Mouse (Mus musculus) brown adipose tissue, adult 24 weeks (tissue): ENCODE measurements around the gene Gpsm1. TPM values are rescaled to one million over a fixed set of nuclear protein-coding genes. Genes with fewer than 3 reads are reported as not detected.

Source experiments
- H3K27ac ChIP-seq: fragments of 200-500 bp; replicated peaks from 2 replicates; pipeline ENCODE4 v1.5.1; 2012; ENCODE audit warnings: low read depth, mild to moderate bottlenecking, low read length
- H3K4me1 ChIP-seq: fragments of 200-500 bp; 2 replicates; pipeline ENCODE4 v1.6.1; 2012; ENCODE audit warnings: low read length, mixed read lengths; ENCODE audit not compliant: control insufficient read depth, insufficient read depth, insufficient read length
- H3K4me3 ChIP-seq: fragments of 200-500 bp; 2 replicates; pipeline ENCODE4 v1.5.1; 2012; ENCODE audit warnings: low read depth, mild to moderate bottlenecking, low read length, moderate library complexity; ENCODE audit not compliant: insufficient read depth
- polyA plus RNA-seq: library from polyadenylated mRNA; stranded (reverse); fragments of >200 nt; gene quantifications from 2 replicates; pipeline ENCODE4 v1.2.4, GENCODE M21; 2012; ENCODE audit not compliant: missing spikeins, insufficient read depth, insufficient read length

Gpsm1 gene
- polyA plus RNA-seq, 1 experiment = 0.91 TPM

DNA sequence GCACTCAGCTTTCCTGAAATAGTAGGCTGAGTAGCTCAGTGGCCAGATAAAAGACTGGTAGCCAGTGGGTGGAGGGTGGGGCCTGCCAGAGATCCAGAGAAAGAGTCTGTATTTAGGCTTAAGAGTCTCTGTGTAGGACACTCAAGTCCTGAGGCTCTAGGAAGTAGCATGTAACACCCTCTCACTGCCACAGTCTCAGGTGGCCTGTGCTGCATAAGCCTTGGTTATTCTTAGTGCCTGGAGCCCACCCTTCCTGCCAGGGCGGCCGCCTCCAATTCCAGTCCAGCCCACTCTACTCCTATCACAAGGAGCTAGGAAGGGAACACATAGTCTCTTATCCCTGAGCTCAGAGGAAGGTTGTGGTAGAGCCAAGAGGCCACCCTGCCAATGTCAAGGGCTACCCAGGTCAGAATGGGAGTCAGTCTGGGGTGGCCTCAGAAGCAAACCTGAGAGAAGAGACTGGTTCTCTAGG lies 26.2 kb downstream of the Gpsm1 start:
- Histone ChIP-seq H3K4me3 (no peak overlapping the region), H3K4me1 (no peaks in the 10 kb centered on the region; the same call in 1 of the 2 replicates), H3K27ac (no peak overlapping the region)

DNA sequence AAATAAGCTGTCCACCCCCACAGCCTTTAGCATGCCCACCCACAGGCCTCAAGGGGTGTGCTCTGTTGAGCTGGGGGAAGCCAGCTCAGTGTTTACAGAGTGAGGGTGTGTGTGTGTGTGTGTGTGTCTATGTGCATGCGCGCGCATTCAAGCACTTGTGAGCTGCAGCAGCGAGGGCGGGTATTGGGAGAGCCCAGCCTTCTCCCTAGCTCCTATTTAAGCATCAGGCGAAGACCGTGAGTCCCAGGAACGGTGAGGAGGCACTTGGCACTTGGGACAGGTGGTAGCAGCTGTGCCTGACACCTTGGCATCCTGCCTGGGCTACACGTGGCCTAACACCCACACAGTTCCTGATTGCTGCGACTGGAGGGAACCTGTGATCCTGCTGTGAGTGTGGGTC lies 26.7 kb downstream of the Gpsm1 start:
- H3K4me3 ChIP-seq = no peak overlapping the region
- peaks cover 4% of the 10 kb centered on the region; the same call in 1 of the 2 replicates for H3K4me1 ChIP-seq
- no peak overlapping the region for H3K27ac ChIP-seq

- H3K4me3 ChIP-seq = no peak overlapping the region
- peaks cover 4% of the 10 kb centered on the region; the same call in 1 of the 2 replicates for H3K4me1 ChIP-seq
- no peak overlapping the region for H3K27ac ChIP-seq
Observed at GRCm38 (mm10) chr2:26342609-26343490, 27.5 kb downstream of the Gpsm1 start.

- Histone ChIP-seq H3K4me3 (no peak overlapping the region), H3K4me1 (peaks cover 14% of the 10 kb centered on the region), H3K27ac (no peak overlapping the region)
Observed at GRCm38 (mm10) chr2:26348241-26348640, 32.9 kb downstream of the Gpsm1 start.

GRCm38 (mm10) chr2:26351358-26352290 lies 36.3 kb downstream of the Gpsm1 start, which contains the start of gene Dnlz:
Dnlz (minus strand) TSS chr2:26352110.
- Histone ChIP-seq H3K27ac (peak within 1 kb of the TSS; percentile 58), H3K4me1 (peaks cover 14% of the 10 kb centered on the region), H3K4me3 (peak within 1 kb of the TSS; percentile 96)

DNA sequence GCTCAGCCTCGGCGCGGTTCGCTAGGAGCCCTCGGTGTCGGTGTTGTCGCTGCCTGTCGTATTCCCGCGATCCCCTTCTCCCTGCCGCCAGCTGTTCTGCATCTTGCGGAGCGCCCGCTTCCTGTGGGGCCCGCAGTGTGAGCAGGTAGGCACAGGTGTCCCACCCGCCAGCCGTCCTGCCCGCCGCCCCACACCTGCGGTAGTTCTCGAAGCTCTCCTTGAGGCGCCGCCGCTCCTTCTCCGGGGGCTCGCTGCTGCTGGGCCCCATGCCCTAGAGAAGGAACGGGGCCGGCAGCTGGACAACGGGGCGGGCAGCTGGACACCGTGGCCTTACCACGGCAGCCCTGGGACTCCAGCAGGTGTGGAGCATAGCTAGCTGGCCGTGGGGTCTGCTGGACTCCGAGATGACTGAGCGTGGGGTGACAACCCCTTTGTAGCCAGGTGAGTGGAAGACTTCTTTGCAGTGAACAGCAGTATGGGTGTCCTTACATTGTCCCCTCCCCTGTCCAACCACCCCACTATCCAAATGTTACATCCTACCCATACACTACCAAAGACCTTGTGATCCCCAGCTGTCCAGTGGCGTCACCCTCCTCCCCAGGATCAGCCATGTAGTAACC lies 37.1 kb downstream of the Gpsm1 start:
- Histone ChIP-seq H3K27ac (no peak overlapping the region), H3K4me1 (peaks cover 9% of the 10 kb centered on the region; the same call in 1 of the 2 replicates), H3K4me3 (peak overlapping the region; percentile 96)

- Histone ChIP-seq H3K27ac (no peak overlapping the region), H3K4me1 (peaks cover 9% of the 10 kb centered on the region; the same call in 1 of the 2 replicates), H3K4me3 (peak overlapping the region; percentile 96; the same call in 1 of the 2 replicates)
Observed at GRCm38 (mm10) chr2:26353066-26353980, 38.0 kb downstream of the Gpsm1 start.

- Histone ChIP-seq H3K4me1 (peaks cover 9% of the 10 kb centered on the region; the same call in 1 of the 2 replicates), H3K4me3 (no peak overlapping the region), H3K27ac (no peak overlapping the region)
Observed at GRCm38 (mm10) chr2:26354401-26354800, 39.1 kb downstream of the Gpsm1 start.

DNA sequence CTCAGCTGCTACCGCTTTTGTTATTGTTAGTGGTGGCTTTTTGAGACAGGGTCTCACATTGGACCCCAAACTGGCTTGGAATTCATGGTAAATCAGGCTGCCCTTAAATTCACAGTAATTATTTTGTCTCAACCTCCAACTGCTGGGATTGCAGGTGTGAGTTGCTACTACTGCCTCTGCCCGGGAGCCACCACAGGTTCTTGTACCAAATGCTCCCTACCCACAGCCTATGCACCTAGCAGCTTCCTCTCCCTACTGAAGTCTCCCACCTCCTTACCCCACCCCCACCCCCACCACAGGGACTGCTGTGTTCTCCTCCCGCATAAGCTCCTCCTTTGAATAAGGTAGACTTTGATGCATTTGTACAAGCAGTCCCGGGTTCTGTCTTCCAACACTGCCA lies 40.9 kb downstream of the Gpsm1 start:
- no peak overlapping the region for H3K27ac ChIP-seq
- H3K4me3 ChIP-seq = no peak overlapping the region
- peaks cover 14% of the 10 kb centered on the region; the same call in 1 of the 2 replicates for H3K4me1 ChIP-seq

GRCm38 (mm10) chr2:26356678-26357077 lies 41.4 kb downstream of the Gpsm1 start:
- no peak overlapping the region for H3K4me3 ChIP-seq
- H3K27ac ChIP-seq = no peak overlapping the region
- H3K4me1 ChIP-seq = peaks cover 13% of the 10 kb centered on the region; the same call in 1 of the 2 replicates

- H3K27ac ChIP-seq = no peak overlapping the region
- H3K4me3 ChIP-seq = no peak overlapping the region
- H3K4me1 ChIP-seq = peaks cover 12% of the 10 kb centered on the region; the same call in 1 of the 2 replicates
Observed at GRCm38 (mm10) chr2:26357484-26357883, 42.2 kb downstream of the Gpsm1 start.

DNA sequence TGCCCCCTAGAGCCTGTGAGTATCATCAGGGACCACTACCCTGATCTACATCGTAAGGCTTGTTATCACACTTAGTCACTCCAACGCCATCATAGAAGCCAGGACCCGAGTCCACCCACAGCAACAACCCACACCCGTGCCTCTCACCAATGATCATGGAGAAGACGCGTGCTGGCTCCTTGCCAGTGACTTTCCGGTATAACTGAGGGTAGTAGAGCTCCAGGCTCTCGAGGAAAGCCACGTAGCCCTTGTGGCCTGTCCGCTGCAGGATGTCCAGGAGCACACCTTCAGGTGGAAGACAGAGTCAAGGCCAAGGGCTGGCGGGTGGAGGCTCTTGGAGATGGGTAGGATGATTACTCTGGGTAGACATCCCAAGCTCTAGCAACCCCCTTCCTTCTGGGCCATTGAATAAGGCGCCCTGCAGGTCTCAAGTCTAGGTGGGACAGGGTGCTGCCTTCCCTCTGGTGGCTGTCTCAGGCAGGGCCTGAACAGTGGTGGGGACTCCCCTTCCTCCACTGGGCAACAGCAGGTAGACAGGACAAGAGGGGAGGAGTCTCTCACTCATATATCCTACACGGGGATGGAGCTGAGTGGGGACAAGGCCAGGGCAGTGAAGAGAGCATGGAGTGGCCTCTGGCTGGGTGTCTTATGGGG lies 43.5 kb downstream of the Gpsm1 start:
- peaks cover 8% of the 10 kb centered on the region; the same call in 1 of the 2 replicates for H3K4me1 ChIP-seq
- H3K4me3 ChIP-seq = no peak overlapping the region
- H3K27ac ChIP-seq = no peak overlapping the region

- peak overlapping the region; percentile 73 for H3K27ac ChIP-seq
- peaks cover 8% of the 10 kb centered on the region; the same call in 1 of the 2 replicates for H3K4me1 ChIP-seq
- no peak overlapping the region for H3K4me3 ChIP-seq
Observed at GRCm38 (mm10) chr2:26359983-26360382, 44.7 kb downstream of the Gpsm1 start.
